Mouse (Mus musculus) cerebellum, adult 2 months (tissue): ENCODE results near the gene Vps37c. TPM values are rescaled to one million over a fixed set of nuclear protein-coding genes. Genes with fewer than 3 reads are reported as not detected.
A peak's percentile ranks its signal among the peaks of the same experiment; 100 is the strongest.

Experiments
- DNase-seq, 2 experiments: peaks; one replicate each; pipeline ENCODE4 v3.0.0; 2021
- H3K27ac ChIP-seq: fragments of 200-500 bp; 2 replicates; pipeline ENCODE4 v1.5.1; 2012; ENCODE audit warnings: low read length, control low read depth, inconsistent platforms; ENCODE audit not compliant: insufficient read depth
- H3K27me3 ChIP-seq: fragments of 200-500 bp; 2 replicates; pipeline ENCODE4 v1.6.1; 2012; ENCODE audit warnings: inconsistent platforms, mild to moderate bottlenecking, low read length, moderate library complexity; ENCODE audit not compliant: control insufficient read depth, insufficient read depth
- H3K4me1 ChIP-seq: fragments of 200-500 bp; 2 replicates; pipeline ENCODE4 v1.6.1; 2011; ENCODE audit warnings: low read length; ENCODE audit not compliant: control insufficient read depth, insufficient read depth
- H3K4me3 ChIP-seq: fragments of 200-500 bp; replicated peaks from 2 replicates; pipeline ENCODE3; 2011; ENCODE audit warnings: mild to moderate bottlenecking, low read depth, low read length, control low read depth; ENCODE audit not compliant: insufficient read depth
- CTCF ChIP-seq: fragments of 200-500 bp; IDR thresholded peaks from 2 replicates; pipeline ENCODE4 v1.5.1; 2011; ENCODE audit warnings: low read depth, mild to moderate bottlenecking, control low read depth, low read length, moderate library complexity, borderline replicate concordance; ENCODE audit not compliant: insufficient read depth
- POLR2A ChIP-seq: fragments of 200-500 bp; IDR thresholded peaks from 2 replicates; pipeline ENCODE4 v1.6.1; 2011; ENCODE audit warnings: low read length, control low read depth, borderline replicate concordance; ENCODE audit not compliant: insufficient read depth
- WGBS: fragments of 180-500 bp; shearing (Covaris S2); methylation state at CpG from one replicate; pipeline ENCODE4 v1.1.7; 2018; 5-methylcytosine and 5-hydroxymethylcytosine counted together
- polyA plus RNA-seq: library from polyadenylated mRNA; depleted of rRNA; stranded (reverse); fragments of >200 nt; gene quantifications from 2 replicates; pipeline ENCODE4 v1.2.3, GENCODE M21; 2012

Vps37c gene
- polyA plus RNA-seq, 1 experiment, result 31.4 TPM

GRCm38 (mm10) chr19:10724629-10725363 is 36.3 kb downstream of the Vps37c start:
- H3K27ac ChIP-seq, result peak overlapping the region; percentile 93
- H3K4me3 ChIP-seq, result no peak overlapping the region
- 31% methylated on average over 13 of the region's 13 CpGs for WGBS
- DNase-seq, result peak; percentile 73 to 82
- TF ChIP-seq CTCF (no peak), POLR2A (no peak)
- H3K27me3 ChIP-seq, result no peaks in the 10 kb centered on the region
- peaks cover 62% of the 10 kb centered on the region for H3K4me1 ChIP-seq

DNA sequence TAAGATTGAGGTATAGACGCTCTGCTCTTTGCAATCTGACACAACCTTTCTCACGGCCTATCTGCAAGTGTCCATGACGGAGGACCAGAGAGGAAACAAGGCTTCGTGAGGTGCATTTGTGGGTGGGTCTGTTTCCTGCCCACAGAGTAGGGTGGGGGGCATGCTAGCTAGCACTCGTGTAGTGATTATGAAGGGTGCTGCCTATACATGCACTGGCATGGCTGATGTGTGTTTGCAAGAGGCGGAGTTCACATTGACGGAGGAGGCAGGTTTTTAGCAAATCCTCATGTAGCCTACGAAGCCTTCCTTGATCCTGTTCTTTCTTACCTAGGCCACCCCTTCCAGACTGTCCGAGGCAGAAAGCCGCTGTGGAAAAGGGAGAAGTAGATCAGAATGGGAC is 41.4 kb downstream of the Vps37c start:
- WGBS, result 96% methylated on average over 10 of the region's 10 CpGs
- Histone ChIP-seq H3K4me1 (peaks cover 31% of the 10 kb centered on the region), H3K27me3 (no peaks in the 10 kb centered on the region), H3K4me3 (no peak overlapping the region), H3K27ac (no peak overlapping the region)
- no peak for DNase-seq
- TF ChIP-seq CTCF, result no peak
- TF ChIP-seq POLR2A, result no peak

- no peak overlapping the region for H3K4me3 ChIP-seq
- WGBS, result 54% methylated on average over 5 of the region's 5 CpGs
- no peak for TF ChIP-seq POLR2A
- TF ChIP-seq CTCF, result no peak
- H3K4me1 ChIP-seq, result peaks cover 25% of the 10 kb centered on the region
- DNase-seq, result no peak
- H3K27me3 ChIP-seq, result no peaks in the 10 kb centered on the region
- H3K27ac ChIP-seq, result no peak overlapping the region
These were observed 41.9 kb downstream of the Vps37c start for GRCm38 (mm10) chr19:10730469-10730868.

DNA sequence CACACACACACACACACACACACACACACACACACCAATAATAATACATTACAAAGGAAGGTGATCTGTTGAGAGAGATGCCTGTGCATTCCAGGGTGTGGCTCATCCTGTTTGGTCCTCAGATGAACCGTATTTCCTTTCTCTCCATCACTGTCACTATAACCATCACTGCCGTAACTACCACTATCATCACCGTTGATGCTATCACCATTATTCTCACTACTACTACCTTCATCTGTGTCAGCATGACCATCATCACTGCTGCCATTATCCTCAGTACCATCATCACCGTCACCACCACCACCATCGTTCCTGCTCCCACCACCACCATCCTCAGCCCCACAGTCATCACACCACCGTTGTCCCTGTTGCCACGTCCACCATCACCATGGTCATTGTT is 43.4 kb downstream of the Vps37c start:
- no peak for DNase-seq
- no peak for TF ChIP-seq POLR2A
- no peak for TF ChIP-seq CTCF
- Histone ChIP-seq H3K27ac (no peak overlapping the region), H3K4me3 (no peak overlapping the region), H3K4me1 (peaks cover 13% of the 10 kb centered on the region), H3K27me3 (no peaks in the 10 kb centered on the region)
- 96% methylated on average over 7 of the region's 7 CpGs for WGBS

GRCm38 (mm10) chr19:10732741-10733140 is 44.2 kb downstream of the Vps37c start:
- no peak for DNase-seq
- Histone ChIP-seq H3K4me1 (peaks cover 13% of the 10 kb centered on the region), H3K27ac (no peak overlapping the region), H3K4me3 (no peak overlapping the region), H3K27me3 (no peaks in the 10 kb centered on the region)
- TF ChIP-seq CTCF (no peak), POLR2A (no peak)
- WGBS, result 90% methylated on average over 7 of the region's 7 CpGs

DNA sequence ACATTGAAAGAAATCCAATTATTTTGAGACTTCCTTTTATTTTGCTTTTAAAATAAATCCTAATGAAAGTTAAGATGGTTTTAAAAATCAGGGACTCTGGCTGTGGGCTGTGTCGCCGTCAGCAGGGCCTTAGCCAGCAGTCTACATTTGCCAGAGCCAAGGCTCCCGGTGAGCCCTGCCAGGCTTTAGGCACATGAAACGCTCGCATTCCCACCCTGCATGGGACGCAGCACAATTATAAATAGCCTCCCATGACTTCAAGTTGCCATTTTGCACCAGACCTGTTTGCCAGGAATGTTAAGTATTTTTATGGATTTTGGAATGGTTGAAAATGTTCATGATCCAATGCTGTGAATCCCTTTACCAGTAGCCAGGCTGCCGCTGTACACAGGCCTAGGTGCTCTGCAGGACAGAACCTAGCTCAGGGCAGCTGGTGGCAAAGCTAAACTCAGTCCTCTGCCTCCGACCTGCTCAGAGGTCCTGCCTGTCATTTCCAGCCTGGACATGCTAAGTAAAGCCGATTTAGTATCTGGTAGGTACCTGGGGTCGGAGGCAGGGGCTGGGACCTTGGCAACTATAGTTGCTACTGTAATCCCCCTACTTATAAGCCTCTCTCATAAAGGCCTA is 45.1 kb downstream of the Vps37c start:
- 32% methylated on average over 10 of the region's 10 CpGs for WGBS
- Histone ChIP-seq H3K27ac (peak overlapping the region; percentile 9), H3K27me3 (no peaks in the 10 kb centered on the region), H3K4me1 (peaks cover 13% of the 10 kb centered on the region), H3K4me3 (no peak overlapping the region)
- no peak for TF ChIP-seq CTCF
- no peak for TF ChIP-seq POLR2A
- DNase-seq, result peak; percentile 54 to 66

DNA sequence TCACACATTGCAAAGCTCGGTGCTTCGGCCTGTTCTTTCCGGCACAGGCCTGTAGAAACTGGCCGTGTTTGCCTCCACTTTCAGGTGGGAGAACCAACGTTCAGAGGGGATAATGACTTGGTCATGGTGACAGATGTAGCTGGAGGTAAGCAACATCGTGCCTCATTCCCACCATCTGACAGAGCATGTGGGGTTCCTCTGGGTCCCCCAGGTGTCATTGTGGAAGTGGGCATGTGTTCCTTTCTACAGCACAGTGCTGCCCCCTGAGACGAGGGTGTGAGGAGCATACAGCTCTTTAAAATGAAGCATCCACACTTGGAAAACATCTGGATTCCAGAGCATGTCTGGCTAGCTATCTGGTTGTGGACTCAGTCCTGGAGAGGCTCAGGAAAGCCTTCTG is 46.0 kb downstream of the Vps37c start:
- Histone ChIP-seq H3K4me3 (no peak overlapping the region), H3K27ac (no peak overlapping the region), H3K27me3 (no peaks in the 10 kb centered on the region), H3K4me1 (peaks cover 13% of the 10 kb centered on the region)
- no peak for TF ChIP-seq CTCF
- TF ChIP-seq POLR2A, result no peak
- DNase-seq, result no peak
- 90% methylated on average over 7 of the region's 7 CpGs for WGBS

GRCm38 (mm10) chr19:10735061-10735460 is 46.5 kb downstream of the Vps37c start:
- Histone ChIP-seq H3K27me3 (no peaks in the 10 kb centered on the region), H3K4me1 (peaks cover 13% of the 10 kb centered on the region), H3K27ac (no peak overlapping the region), H3K4me3 (no peak overlapping the region)
- TF ChIP-seq CTCF (no peak), POLR2A (no peak)
- 98% methylated on average over 3 of the region's 3 CpGs for WGBS
- no peak for DNase-seq
